Mouse (Mus musculus): Measurements from ENCODE around the gene Ctbp2.

The Ctbp2 gene

GRCm38 (mm10) chr7:133040688-133041345 lies 83.3 kb downstream of the Ctbp2 start:
- peak; percentile 32 for DNase-seq (ENCODE audit: low spot score)

- no peak for DNase-seq (ENCODE audit: low spot score)
Measured at GRCm38 (mm10) chr7:133039556-133040255, 84.4 kb downstream of the Ctbp2 start.

GRCm38 (mm10) chr7:133037618-133038017 lies 86.5 kb downstream of the Ctbp2 start:
- no peak for DNase-seq (ENCODE audit: low spot score)

DNA sequence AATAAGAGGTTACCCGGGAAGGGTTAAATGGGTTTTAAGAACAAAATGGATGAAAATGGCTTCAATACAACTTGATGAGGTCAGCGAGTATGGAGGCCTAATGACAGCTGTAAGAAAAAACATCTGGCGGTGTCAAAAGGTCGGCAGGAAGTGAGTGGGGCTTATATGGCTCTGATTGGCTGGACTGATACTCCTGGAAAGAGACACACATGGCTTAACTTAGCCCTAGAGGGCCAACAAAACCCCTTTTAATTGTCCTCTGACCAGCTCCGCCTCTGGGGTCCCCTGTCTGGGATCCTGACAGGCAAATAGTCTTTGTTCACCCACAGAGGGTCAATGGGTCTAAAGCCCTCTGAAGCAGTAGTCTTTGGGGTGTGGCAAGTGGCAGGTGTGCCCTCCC lies 86.9 kb downstream of the Ctbp2 start:
- no peak for DNase-seq (ENCODE audit: low spot score)

- no peak for DNase-seq (ENCODE audit: low spot score)
Measured at GRCm38 (mm10) chr7:133035901-133036300, 88.3 kb downstream of the Ctbp2 start.

- DNase-seq (ENCODE audit: low spot score) = no peak
Measured at GRCm38 (mm10) chr7:133032589-133033203, 91.5 kb downstream of the Ctbp2 start.

DNA sequence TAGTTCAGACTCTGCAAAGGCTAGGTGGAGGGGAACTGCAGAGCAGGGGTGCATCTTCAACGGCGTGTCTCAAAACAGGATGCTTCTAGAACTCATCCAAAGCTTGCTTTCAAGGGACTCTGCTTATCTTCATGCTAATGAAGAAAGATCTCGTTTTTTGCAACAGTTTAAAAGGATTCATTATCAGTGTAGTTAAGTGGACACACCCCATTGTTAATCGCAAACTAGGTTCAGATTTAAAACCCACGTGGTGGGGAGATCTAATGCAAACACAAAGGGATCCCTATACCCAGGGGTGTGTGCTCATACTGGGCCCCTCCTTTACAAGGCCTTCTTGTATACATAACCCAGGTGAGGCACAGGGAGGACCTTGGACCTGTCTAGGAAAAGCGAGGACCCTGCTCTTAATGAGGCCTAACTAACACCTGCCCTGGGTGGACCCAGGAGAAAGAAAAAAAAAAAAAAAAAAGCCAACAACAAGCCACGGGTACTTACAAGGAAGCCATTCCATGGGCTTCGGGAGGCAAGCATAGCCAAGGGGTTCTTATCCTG lies 94.6 kb downstream of the Ctbp2 start:
- no peak for DNase-seq (ENCODE audit: low spot score)

DNA sequence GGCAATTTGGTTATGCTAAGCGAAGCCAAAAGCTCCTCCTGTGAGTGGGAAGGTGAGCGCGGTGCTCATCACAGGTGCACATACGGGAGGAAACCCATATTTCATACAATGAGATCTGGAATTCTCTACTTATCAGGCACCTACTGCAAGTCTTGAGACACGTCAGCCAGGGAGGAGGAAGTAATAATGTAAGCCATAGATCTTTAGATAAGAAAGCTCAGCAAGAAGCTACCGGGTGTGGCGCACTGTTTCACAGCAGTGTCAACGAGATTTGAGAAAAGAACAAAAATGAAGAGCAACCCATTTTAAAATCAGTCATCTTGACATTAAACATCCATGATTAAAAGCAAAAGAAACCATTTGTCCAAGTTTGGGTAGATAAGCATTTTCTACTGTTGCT lies 95.2 kb downstream of the Ctbp2 start:
- no peak for DNase-seq (ENCODE audit: low spot score)

GRCm38 (mm10) chr7:133027930-133028329 lies 96.2 kb downstream of the Ctbp2 start:
- DNase-seq (ENCODE audit: low spot score) = no peak

DNA sequence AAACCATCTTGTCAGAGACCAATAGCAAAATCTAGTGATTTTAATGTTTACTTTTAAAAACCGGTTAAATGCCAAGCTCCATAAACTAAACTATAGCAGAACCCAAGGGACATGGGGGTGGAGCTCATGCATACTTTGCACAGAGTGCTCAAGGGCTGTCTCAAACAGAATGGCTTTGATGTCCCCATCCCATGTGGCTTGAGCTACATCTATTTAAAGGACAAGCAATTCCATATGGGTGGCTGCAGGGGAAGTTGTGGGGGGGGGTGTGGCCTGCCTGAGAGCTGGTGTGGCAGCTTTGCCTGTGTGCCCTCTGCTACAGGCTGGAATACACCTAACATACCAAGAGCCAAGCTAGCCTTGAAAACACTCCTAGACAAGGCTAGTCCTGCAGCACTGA lies 99.5 kb downstream of the Ctbp2 start:
- DNase-seq (ENCODE audit: low spot score) = no peak

DNA sequence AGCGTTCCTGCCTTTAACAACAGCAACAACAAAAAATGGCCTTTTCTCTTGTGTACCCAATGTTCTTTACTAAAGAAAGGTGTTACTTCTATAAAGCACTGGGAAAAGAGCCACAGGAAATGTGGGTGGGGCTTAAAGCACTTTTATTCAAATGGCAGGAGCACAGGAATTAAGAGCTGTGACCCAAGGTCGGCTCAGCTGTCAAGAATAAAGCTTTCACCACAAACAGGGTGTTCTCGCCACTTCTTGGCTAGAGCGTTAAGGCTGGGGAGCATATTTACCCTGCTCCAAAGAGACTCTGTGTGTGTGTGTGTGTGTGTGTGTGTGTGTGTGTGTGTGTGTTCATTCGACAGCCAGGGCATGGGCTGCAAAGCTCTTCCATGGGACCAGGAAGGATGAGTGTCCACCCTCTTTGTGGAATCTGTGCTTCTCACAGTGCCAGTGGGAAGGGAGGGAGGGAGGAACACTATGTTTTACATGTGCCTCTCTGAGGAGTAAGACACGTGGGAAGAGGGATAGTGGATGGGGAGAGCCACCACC lies 104.6 kb downstream of the Ctbp2 start:
- no peak for DNase-seq (ENCODE audit: low spot score)

GRCm38 (mm10) chr7:133018961-133019360 lies 105.2 kb downstream of the Ctbp2 start:
- DNase-seq (ENCODE audit: low spot score) = no peak

DNA sequence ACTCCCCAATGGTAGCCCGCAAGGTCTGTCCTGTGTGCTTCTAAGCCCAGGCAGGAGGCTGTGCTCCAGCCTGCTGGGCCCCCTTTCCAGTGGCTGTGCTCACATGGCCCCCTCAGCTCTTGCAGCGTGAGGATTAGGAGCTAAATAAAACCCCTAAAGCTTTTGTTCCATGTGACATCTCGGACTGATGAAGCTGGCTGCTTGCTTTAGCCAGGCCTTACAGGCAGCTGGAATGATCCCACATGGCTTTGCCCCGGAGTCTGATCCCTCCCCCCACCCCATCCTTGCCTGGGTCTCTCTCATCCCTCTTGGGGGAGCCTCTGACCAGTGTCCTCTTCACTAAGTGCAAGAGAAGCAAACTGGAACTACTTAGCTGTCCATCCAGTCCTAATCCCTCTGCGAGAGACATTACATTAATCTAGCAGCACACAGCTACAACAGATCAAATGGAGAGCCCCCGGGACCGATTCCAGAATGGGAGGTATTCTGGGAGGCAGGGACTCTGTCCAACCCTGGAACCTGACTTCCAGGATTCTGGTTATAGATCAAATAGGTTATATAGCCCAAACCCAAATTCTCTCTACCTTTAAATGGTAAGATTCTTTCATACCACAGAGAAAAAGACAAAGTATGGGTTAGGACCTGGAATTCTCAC lies 108.6 kb downstream of the Ctbp2 start:
- no peak for DNase-seq (ENCODE audit: low spot score)

GRCm38 (mm10) chr7:133014631-133015030 lies 109.5 kb downstream of the Ctbp2 start:
- no peak for DNase-seq (ENCODE audit: low spot score)

DNA sequence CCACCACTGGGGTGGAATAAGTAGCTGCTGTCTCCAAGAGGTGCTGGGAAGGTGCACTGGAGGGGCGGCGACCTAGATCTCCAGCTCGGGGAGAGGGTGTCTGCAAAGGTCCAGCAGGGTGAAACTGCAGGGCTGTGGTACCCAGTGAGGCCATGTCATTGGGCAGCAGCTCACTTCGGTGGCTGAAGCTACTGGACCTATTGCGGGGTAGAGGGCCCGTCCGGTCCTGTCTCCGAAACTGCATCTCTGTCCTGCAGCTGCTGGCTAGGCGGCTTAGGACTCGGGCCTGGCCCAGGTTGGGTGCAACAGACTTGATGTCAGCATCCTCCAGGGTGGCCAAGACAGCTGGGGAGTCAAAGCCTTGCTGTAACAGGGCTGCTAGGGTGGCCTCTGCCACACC lies 110.2 kb downstream of the Ctbp2 start:
- DNase-seq (ENCODE audit: low spot score) = no peak

GRCm38 (mm10) chr7:133012637-133013366 lies 111.4 kb downstream of the Ctbp2 start:
- DNase-seq (ENCODE audit: low spot score) = no peak

DNA sequence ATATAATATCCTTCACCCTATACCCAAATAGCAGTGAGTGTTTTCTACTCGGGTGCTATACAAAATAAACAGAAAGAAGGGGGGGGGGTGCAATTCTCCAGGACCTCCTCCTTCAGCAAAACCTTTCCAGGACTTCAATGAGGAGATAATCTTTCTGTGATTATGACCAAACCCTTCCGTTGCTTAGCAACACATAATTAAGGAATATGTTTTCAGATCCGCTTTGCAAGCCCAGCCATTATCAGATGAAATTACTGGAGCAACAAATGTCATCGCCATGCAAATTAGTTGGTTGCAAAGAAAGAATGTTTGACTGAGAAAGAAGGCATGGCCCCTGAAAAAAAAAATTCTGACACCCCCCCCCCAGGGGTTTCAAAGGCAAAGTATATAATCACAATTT lies 112.5 kb downstream of the Ctbp2 start:
- DNase-seq (ENCODE audit: low spot score) = no peak

- no peak for DNase-seq (ENCODE audit: low spot score)
Measured at GRCm38 (mm10) chr7:133011191-133011590, 113.0 kb downstream of the Ctbp2 start.

DNA sequence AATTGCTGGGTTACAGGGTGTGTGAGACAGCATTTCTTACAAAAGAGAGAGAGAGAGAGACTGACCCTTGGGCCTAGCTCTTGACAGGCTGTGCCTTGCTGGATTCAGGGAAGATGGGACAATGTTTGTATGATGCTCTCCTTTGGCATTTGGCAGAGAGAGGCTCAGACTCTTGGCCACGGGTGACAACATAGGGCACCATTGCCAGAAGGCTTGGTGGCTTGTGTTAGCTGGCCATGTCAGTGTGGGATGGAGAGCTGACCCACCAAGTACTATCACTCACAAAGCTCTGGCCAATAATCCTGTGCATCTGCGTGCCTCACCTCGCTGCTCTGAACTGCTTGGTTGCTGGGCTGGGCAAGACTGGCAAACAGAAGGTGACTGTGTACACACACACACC lies 113.7 kb downstream of the Ctbp2 start:
- DNase-seq (ENCODE audit: low spot score) = no peak

DNA sequence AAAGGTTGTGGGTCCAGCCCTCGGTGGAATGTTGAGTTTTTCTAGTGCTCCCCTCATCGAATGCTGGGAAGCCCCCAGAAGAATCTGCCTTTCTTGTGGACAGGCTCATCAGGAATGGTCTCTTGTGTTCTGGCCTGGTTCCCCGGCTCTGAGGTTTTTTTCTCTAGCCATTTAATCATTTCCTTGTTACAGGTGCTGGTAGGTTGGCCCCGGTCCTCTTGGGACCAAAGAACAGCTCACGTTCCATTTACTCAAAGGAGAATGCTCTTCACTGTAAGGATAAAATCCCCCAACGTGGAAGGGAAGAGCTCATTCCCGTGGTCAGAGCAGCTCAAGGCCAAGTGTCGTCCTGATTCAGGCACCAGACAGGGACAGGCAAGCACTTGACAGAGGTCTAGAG lies 114.5 kb downstream of the Ctbp2 start:
- DNase-seq (ENCODE audit: low spot score) = no peak

DNA sequence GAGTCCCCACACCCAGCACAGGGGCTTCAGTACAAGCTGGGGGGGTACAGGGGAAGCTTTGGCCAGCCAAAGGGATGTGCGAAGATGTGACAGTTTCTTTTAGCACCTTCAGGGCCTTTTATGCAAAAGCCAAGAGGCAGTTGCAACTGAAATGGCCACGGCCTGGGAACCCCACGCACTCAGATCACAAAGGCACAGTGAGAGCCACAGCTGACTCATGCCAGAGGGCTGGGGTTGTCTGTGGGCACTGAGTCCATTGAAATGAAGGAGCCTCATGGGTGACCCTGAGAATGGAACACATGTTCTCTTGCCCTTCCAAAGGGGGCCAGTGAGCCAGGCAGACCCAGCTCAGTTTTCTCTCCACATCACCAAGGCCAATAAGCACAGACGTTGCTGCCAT lies 115.5 kb downstream of the Ctbp2 start:
- DNase-seq (ENCODE audit: low spot score) = no peak

GRCm38 (mm10) chr7:133007343-133007742 lies 116.8 kb downstream of the Ctbp2 start:
- no peak for DNase-seq (ENCODE audit: low spot score)

All from testis, postnatal 14 days (tissue).